Mouse (Mus musculus) spleen, adult 12 weeks (tissue): Measurements from ENCODE around the gene Sgip1.

Experiments used
- DNase-seq: peaks from one replicate; pipeline ENCODE4 v3.0.0; 2022; ENCODE audit warnings: low spot score

Sgip1 gene

GRCm38 (mm10) chr4:102977778-102978321 lies 236.8 kb downstream of the Sgip1 start:
- no peak for DNase-seq

- no peak for DNase-seq
Measured at GRCm38 (mm10) chr4:102978440-102978839, 237.3 kb downstream of the Sgip1 start, which contains the start of gene Tctex1d1. Tctex1d1 (plus strand) TSS chr4:102978606.

DNA sequence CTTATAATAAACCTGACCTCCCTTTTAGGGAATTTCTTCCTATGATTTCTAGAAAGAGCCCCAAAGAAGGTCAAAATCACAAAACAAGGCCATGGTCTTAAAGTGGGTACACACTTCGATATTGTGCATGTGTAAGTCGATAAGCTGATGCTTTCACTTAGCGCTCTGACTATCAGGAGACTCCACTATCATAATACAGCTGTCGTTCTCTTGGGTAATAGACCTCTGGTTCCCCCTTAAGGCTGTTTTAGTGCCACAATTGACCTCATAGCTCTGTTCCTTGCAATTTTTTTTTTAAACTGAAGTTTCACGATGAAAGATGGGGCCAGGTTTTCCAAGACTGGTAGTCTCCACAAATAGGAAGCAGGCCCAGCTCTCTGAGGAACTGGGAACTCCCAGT lies 238.3 kb downstream of the Sgip1 start:
- no peak for DNase-seq

DNA sequence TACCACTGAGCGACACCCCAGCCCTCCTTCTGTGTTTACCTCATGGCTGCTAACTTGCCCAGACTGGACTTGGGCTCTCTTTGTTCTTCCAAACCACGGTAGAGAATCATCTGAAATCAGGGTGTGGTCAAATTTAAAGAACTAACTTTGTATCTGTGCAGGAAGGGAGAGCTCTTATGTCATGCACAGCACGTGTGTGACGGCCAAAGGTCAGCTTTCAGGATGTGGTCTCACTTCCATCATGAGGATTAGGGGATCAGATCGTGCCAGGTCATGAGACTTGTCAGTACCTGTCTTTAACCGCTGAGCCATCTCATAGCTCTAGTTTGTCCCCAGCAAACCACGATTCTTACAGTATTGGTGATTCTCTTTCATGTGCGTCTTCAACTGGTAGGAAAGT lies 240.6 kb downstream of the Sgip1 start:
- no peak for DNase-seq

GRCm38 (mm10) chr4:102986173-102986572 lies 245.1 kb downstream of the Sgip1 start:
- DNase-seq = no peak

DNA sequence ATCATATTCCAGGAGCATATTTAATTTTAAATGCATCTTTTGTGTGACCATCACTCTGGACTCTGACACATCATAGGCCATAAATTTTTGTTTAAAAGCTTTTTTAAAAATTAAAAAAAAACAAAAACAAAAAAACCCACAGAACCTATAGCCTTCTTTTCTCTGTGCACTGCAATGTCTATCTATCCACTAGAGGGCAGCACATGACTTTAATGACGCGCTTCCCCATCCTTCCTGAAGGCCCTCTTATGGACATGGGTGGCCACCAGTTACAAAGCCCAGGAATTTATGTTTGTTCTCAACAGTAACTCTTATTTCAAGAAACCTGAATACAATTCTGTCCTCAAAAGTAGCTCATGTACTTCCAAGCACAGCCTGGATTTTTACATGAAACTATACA lies 245.8 kb downstream of the Sgip1 start:
- DNase-seq = no peak

DNA sequence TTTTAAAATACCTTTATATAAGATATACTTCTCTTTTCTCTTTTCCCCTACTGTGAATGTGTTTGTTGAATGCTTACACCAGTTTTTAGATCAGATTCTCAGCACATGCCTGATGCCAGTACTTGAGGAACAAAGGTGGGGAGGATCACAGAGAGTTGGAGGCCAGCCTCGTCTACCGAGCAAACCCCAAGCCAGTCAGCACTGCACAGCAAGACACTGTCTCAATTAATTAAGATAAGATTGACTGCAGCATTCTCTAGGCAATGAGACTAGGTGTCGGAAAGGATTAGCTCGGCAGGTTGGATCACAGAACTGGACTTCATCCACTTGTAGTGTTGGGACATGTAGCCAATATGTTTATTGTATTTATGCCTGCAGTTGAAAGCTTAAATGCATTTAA lies 246.2 kb downstream of the Sgip1 start:
- no peak for DNase-seq

- no peak for DNase-seq
Measured at GRCm38 (mm10) chr4:102987756-102988155, 246.7 kb downstream of the Sgip1 start.

GRCm38 (mm10) chr4:102988526-102988925 lies 247.4 kb downstream of the Sgip1 start:
- DNase-seq = no peak

- no peak for DNase-seq
Measured at GRCm38 (mm10) chr4:102989391-102989790, 248.3 kb downstream of the Sgip1 start.

DNA sequence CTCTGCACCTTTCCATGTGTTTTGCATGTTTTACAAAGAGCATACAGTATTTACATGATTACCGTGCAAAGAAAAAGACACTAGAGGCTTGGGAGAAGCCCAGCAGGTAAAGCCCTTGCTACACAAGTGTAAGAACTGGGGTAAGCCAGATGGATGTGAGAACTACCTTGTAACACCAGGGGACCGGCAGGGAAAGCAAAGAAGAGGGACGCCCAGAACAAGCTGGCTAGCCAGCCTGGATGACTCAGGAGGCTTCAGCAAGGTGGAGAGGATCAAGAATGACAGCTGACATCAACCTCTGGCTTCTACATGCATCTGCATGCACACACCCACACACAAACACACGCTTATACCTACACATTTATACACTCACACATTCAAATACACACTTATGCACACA lies 248.9 kb downstream of the Sgip1 start:
- no peak for DNase-seq

- DNase-seq = no peak
Measured at GRCm38 (mm10) chr4:102990595-102991340, 249.7 kb downstream of the Sgip1 start.

DNA sequence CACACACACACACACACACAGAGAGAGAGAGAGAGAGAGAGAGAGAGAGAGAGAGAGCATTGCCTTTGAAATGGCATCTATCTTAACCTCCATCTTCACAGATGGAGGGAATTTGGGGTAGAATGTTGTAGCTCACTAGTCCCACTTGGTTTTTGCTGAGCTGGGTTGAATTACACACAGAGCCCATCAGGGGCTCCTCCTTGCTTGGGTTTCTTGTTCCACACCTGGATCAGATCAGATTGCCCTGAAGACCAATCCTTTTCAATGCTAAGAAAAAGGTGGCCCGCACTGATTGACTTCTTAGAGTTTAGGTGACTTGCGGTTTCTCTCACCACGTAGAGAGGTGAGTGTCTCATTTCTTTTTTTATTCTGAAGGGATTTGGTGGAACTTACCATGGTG lies 250.6 kb downstream of the Sgip1 start:
- DNase-seq = no peak

DNA sequence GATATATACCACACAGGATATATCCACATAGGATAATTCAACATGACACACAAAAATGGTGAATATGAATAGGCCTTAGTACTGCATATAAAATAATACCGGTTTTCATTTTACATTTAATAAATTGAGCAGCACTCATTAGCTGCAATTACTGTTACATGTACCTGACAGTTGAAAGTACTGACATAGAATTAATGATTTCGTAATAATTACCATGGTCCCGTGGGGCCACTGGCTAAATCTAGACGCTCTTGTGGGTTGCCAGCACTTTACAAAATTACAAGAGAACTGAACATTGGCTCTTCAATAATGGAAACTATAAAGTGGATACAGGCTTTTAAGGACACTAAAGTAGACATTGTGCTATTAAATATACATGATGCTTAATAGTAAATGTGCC lies 263.6 kb downstream of the Sgip1 start:
- DNase-seq = no peak

DNA sequence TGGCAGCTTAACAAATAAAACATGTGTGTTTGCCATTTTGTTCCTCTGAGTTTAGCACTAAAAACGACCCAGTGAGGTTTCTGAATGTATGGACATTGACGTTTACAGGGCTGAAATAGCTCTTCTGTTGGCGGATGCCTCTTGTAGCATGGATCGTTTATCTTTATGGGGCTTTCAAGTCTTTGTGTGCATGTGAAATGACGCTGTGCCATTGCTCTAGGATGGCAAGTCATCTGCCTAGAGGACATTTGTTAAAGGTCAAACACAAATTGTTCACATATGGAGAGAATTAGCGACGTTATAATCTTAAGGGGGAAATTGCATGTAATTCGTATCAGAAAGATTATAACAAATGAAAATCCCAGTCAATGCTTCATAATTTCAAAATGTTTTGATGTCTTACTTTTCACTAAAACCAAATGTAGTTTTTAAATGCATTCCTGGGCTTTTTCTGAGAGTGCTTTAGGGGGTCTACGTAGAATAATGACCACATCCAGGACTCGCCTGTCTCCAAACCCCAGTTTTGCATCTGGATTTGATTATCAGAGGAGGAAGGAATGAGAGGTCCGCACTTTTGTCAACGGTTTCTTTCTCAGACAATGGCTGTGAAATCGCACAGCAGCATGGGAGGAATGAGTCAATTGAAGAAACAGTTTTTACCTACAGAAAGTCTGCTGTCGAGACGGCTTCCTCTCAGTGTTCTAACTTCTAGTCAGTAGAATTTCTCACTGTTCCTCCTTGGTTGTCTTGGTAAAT lies 264.3 kb downstream of the Sgip1 start:
- no peak for DNase-seq

DNA sequence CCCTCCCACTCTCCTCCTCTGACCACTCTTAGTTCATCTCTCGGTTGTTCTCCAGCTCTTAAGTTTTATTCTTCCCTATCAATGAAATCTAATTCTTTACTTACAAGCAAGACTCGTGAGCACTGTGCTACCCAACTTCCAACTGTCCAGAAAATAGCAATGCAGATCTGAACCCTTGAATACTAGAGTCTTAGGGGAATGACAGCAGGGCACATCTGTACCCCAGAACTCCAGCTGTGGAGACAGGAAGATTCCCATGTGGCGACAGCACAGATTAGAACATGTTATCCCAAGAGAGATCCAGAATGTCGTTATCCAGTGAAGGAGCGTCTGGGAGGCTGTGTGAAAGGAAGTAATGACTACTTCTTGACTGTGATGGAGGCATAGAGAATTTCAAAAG lies 265.2 kb downstream of the Sgip1 start:
- no peak for DNase-seq

- no peak for DNase-seq
Measured at GRCm38 (mm10) chr4:103006943-103007418, 265.9 kb downstream of the Sgip1 start.

DNA sequence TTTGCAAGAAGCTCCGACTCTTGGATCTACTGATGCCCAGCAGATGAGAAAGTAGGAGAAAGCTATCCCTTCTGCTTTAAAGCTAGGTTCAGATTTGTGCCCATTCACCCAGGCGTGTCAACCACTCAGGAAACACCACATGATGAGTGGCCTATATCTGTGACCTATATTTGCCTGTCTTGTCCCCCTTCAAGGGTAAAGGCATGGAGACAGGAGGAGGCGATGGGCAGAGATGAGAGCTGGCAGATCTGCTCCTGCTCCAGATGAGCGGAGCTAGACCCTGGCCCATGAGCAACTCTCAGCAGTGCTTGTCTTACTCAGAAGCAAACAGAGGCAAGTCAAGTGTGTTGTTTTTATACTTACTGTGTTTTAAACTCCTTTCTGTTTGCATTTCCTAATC lies 269.6 kb downstream of the Sgip1 start:
- no peak for DNase-seq

- no peak for DNase-seq
Measured at GRCm38 (mm10) chr4:103011823-103012222, 270.7 kb downstream of the Sgip1 start.

DNA sequence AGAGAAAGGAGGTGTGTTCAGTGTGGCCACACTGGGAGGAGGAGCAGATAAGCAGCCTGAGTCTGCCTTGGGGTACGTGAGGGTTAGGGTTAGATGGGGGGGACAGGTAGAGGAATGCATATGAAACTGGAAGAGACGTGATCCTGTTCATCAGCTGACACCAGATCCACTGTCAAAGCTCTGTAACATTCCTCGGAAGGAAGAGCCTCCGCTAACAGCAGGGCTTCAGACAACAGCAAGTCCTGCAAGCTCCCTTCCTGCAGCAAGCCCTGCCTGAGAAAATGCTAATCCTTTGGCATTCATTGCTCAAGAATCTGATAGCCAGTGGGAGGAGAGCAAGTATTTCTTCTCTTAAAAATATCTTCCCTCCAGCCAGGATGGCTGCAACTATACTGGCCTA lies 272.4 kb downstream of the Sgip1 start:
- DNase-seq = no peak
